Mouse (Mus musculus): ENCODE data around the gene Syngr1.

- TF ChIP-seq CTCF (IDR thresholded peaks at IDR 0.05; ENCODE audit: low read depth) = no peak
- TF ChIP-seq EP300 (IDR thresholded peaks at IDR 0.05; ENCODE audit: low read depth) = no peak
Measured at GRCm38 (mm10) chr15:80095596-80095995, 4.5 kb downstream of the Syngr1 start.

All from liver, postnatal 0 days (tissue).